Mouse (Mus musculus) stomach, postnatal 0 days (tissue): ENCODE data around the gene Lnpep. TPM values are rescaled to one million over a fixed set of nuclear protein-coding genes. Genes with fewer than 3 reads are reported as not detected.

Experiments used
- ATAC-seq: fragments of 200-750 bp; cut with Nextera tagmentation; 2 replicates; pipeline ENCODE4 v1.8.0; 2017; ENCODE audit not compliant: low FRiP score, low TSS enrichment
- DNase-seq: peaks from one replicate; pipeline ENCODE4 v3.0.0-alpha.2; 2016; ENCODE audit warnings: low spot score
- H3K27ac ChIP-seq: fragments of 300-500 bp; sonication (generic); replicated peaks from 2 replicates; pipeline ENCODE4 v1.5.1; 2014; ENCODE audit warnings: mild to moderate bottlenecking, control low read depth
- H3K27me3 ChIP-seq: fragments of 300-500 bp; sonication (generic); 2 replicates; pipeline ENCODE4 v1.6.1; 2014; ENCODE audit warnings: low read length; ENCODE audit not compliant: control insufficient read depth, insufficient read depth
- H3K36me3 ChIP-seq: fragments of 300-500 bp; sonication (generic); 2 replicates; pipeline ENCODE4 v1.6.1; 2014; ENCODE audit warnings: low read length, mixed read lengths; ENCODE audit not compliant: control insufficient read depth, insufficient read depth
- H3K4me1 ChIP-seq: fragments of 300-500 bp; sonication (generic); replicated peaks from 2 replicates; pipeline ENCODE4 v1.6.1; 2014; ENCODE audit warnings: antibody characterized with exemption; ENCODE audit not compliant: control insufficient read depth, insufficient read depth
- H3K4me2 ChIP-seq: fragments of 300-500 bp; sonication (generic); replicated peaks from 2 replicates; pipeline ENCODE4 v1.6.1; 2014; ENCODE audit warnings: low read depth, mild to moderate bottlenecking, control low read depth, moderate library complexity
- H3K4me3 ChIP-seq: fragments of 300-500 bp; sonication (generic); 2 replicates; pipeline ENCODE4 v1.5.1; 2014; ENCODE audit warnings: low read depth, low read length, control low read depth
- H3K9ac ChIP-seq: fragments of 300-500 bp; sonication (generic); 2 replicates; pipeline ENCODE4 v1.6.1; 2014; ENCODE audit warnings: mild to moderate bottlenecking, low read length, control low read depth, mixed read lengths
- H3K9me3 ChIP-seq: fragments of 300-500 bp; sonication (generic); 2 replicates; pipeline ENCODE4 v1.6.1; 2016; ENCODE audit warnings: low read length; ENCODE audit not compliant: control insufficient read depth
- CTCF ChIP-seq: IDR thresholded peaks from 2 replicates; pipeline ENCODE4 v1.5.1; 2016; ENCODE audit warnings: antibody characterized with exemption, low read depth, mild to moderate bottlenecking, moderate library complexity
- EP300 ChIP-seq: optimal IDR thresholded peaks from 2 replicates; pipeline ENCODE3; 2016; ENCODE audit warnings: antibody characterized with exemption
- WGBS: fragments of 180-500 bp; shearing (Covaris S2); extraction: QIAGEN DNeasy Blood & Tissue Kit; methylation state at CpG from one replicate; pipeline ENCODE4 v1.1.7; 2014; 5-methylcytosine and 5-hydroxymethylcytosine counted together
- polyA plus RNA-seq: library from polyadenylated mRNA; unstranded; fragments of >200 nt; fragmentation: Nextera tagmentation; extraction: Ambion mirVana; gene quantifications from 2 replicates; pipeline ENCODE4 v1.2.1, GENCODE M21; 2015

The Lnpep gene
- polyA plus RNA-seq, 1 experiment from 2014 or later = 5.0 TPM

GRCm38 (mm10) chr17:17548958-17549357, 75.9 kb downstream of the Lnpep start:
- Histone ChIP-seq H3K9ac (no peak overlapping the region), H3K36me3 (peaks cover 5% of the 10 kb centered on the region; the same call in 1 of the 2 replicates), H3K27me3 (no peaks in the 10 kb centered on the region), H3K9me3 (no peaks in the 10 kb centered on the region), H3K4me3 (no peak overlapping the region), H3K4me2 (no peak overlapping the region), H3K27ac (no peak overlapping the region), H3K4me1 (no peaks in the 10 kb centered on the region)
- DNase-seq (no peak), ATAC-seq (no peak)
- TF ChIP-seq EP300 = no peak
- TF ChIP-seq CTCF = no peak
- 87% methylated on average over 3 of the region's 3 CpGs for WGBS

GRCm38 (mm10) chr17:17531338-17531737, 93.5 kb downstream of the Lnpep start:
- 0 out of 2 replicates have a peak, but pooled peaks cover 11% of the 10 kb centered on the region for H3K36me3 ChIP-seq
- H3K9me3 ChIP-seq = no peaks in the 10 kb centered on the region
- no peak overlapping the region for H3K9ac ChIP-seq
- no peaks in the 10 kb centered on the region for H3K4me1 ChIP-seq
- TF ChIP-seq EP300 (no peak), CTCF (no peak)
- DNase-seq = no peak
- no peak overlapping the region for H3K4me2 ChIP-seq
- no peak overlapping the region for H3K4me3 ChIP-seq
- H3K27me3 ChIP-seq = no peaks in the 10 kb centered on the region
- H3K27ac ChIP-seq = no peak overlapping the region
- ATAC-seq = no peak

GRCm38 (mm10) chr17:17516384-17517016, 108.3 kb downstream of the Lnpep start:
- DNase-seq (peak; percentile 17), ATAC-seq (peak; percentile 76; the same call in 1 of the 2 replicates)
- Histone ChIP-seq H3K9me3 (no peaks in the 10 kb centered on the region), H3K4me3 (no peak overlapping the region), H3K36me3 (no peaks in the 10 kb centered on the region), H3K4me1 (no peaks in the 10 kb centered on the region), H3K27ac (no peak overlapping the region), H3K27me3 (no peaks in the 10 kb centered on the region), H3K9ac (no peak overlapping the region), H3K4me2 (no peak overlapping the region)
- no peak for TF ChIP-seq EP300
- TF ChIP-seq CTCF = no peak; the same call in 1 of the 2 replicates
- 54% methylated on average over 4 of the region's 4 CpGs for WGBS

- 82% methylated on average over 10 of the region's 10 CpGs for WGBS
- no peaks in the 10 kb centered on the region for H3K4me1 ChIP-seq
- no peaks in the 10 kb centered on the region for H3K36me3 ChIP-seq
- H3K4me2 ChIP-seq = no peak overlapping the region
- ATAC-seq (no peak), DNase-seq (no peak)
- H3K9ac ChIP-seq = no peak overlapping the region
- no peaks in the 10 kb centered on the region for H3K27me3 ChIP-seq
- TF ChIP-seq CTCF = no peak
- TF ChIP-seq EP300 = no peak
- no peak overlapping the region for H3K4me3 ChIP-seq
- H3K9me3 ChIP-seq = no peaks in the 10 kb centered on the region
- H3K27ac ChIP-seq = no peak overlapping the region
Measured at GRCm38 (mm10) chr17:17506677-17507076, 118.2 kb downstream of the Lnpep start.

GRCm38 (mm10) chr17:17499278-17499677, 125.6 kb downstream of the Lnpep start:
- no peaks in the 10 kb centered on the region for H3K27me3 ChIP-seq
- DNase-seq = no peak
- H3K9ac ChIP-seq = no peak overlapping the region
- TF ChIP-seq CTCF = no peak
- TF ChIP-seq EP300 = no peak
- H3K9me3 ChIP-seq = no peaks in the 10 kb centered on the region
- no peak overlapping the region for H3K27ac ChIP-seq
- ATAC-seq = no peak
- no peak overlapping the region for H3K4me3 ChIP-seq
- WGBS = 41% methylated on average over 3 of the region's 3 CpGs
- H3K36me3 ChIP-seq = no peaks in the 10 kb centered on the region
- H3K4me2 ChIP-seq = no peak overlapping the region
- no peaks in the 10 kb centered on the region for H3K4me1 ChIP-seq

- no peaks in the 10 kb centered on the region for H3K36me3 ChIP-seq
- TF ChIP-seq CTCF (no peak), EP300 (no peak)
- no peak overlapping the region for H3K4me3 ChIP-seq
- DNase-seq = no peak
- no peak for ATAC-seq
- no peak overlapping the region for H3K9ac ChIP-seq
- WGBS = 14% methylated on average over 1 of the region's 1 CpGs
- no peaks in the 10 kb centered on the region for H3K27me3 ChIP-seq
- no peaks in the 10 kb centered on the region for H3K9me3 ChIP-seq
- H3K4me2 ChIP-seq = no peak overlapping the region
- H3K27ac ChIP-seq = no peak overlapping the region
- H3K4me1 ChIP-seq = no peaks in the 10 kb centered on the region
Measured at GRCm38 (mm10) chr17:17498848-17499247, 126.0 kb downstream of the Lnpep start.
